Mouse (Mus musculus): Measurements from ENCODE around the gene Stim1. TPM values are rescaled to one million over a fixed set of nuclear protein-coding genes. Genes with fewer than 3 reads are reported as not detected.

Gene Stim1
- polyA plus RNA-seq, 1 experiment, result 37.0 TPM

- WGBS, result 79% methylated on average over 1 of the region's 1 CpGs
Observed at GRCm38 (mm10) chr7:102300761-102301160, 33.2 kb downstream of the Stim1 start.

DNA sequence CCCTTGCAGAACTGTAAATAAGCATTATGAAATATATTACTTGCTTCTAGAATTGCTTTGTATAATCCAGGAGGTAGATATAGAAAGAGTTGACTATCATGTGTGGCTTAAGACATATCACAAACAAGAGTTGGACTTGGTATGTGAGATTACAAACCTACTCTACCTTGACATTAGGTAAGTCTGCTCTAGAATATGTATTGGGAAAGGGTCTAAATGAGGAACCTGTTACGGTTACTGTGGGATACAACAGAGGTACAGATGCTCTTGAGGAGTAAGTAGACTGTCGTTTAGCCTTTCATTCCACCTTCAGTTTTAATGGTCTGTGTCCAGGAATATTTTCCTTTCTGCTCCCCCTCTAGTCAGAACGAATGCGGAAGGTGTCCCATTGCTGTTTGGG, 34.9 kb downstream of the Stim1 start:
- 80% methylated on average over 4 of the region's 4 CpGs for WGBS
- H3K4me1 ChIP-seq (ENCODE audit: control insufficient read depth, insufficient read depth, low read length), result no peaks in the 10 kb centered on the region
- H3K27ac ChIP-seq (ENCODE audit: insufficient read depth, low read depth, low read length), result no peak overlapping the region
- DNase-seq, result no peak
- TF ChIP-seq CTCF (conservative IDR thresholded peaks at IDR 0.05; ENCODE audit: insufficient read depth, insufficient read length, low read depth, low read length), result no peak
- TF ChIP-seq POLR2A (IDR thresholded peaks at IDR 0.05; ENCODE audit: low read depth, low read length), result no peak
- H3K4me3 ChIP-seq (ENCODE audit: insufficient read depth, low read depth, low read length), result no peak overlapping the region
- no peaks in the 10 kb centered on the region for H3K36me3 ChIP-seq (ENCODE audit: control insufficient read depth, insufficient read depth, low read length)
- no peaks in the 10 kb centered on the region for H3K27me3 ChIP-seq (replicated peaks; ENCODE audit: control insufficient read depth, insufficient read depth, low read length)

More at GRCm38 (mm10) chr7:102300761-102301160, 33.2 kb downstream of the Stim1 start:
- Histone ChIP-seq H3K36me3 (ENCODE audit: control insufficient read depth, insufficient read depth, low read length) (no peaks in the 10 kb centered on the region), H3K27me3 (replicated peaks; ENCODE audit: control insufficient read depth, insufficient read depth, low read length) (peaks cover 2% of the 10 kb centered on the region; the same call in 1 of the 2 replicates), H3K4me3 (ENCODE audit: insufficient read depth, low read depth, low read length) (no peak overlapping the region), H3K27ac (ENCODE audit: insufficient read depth, low read depth, low read length) (no peak overlapping the region), H3K4me1 (ENCODE audit: control insufficient read depth, insufficient read depth, low read length) (no peaks in the 10 kb centered on the region)
- no peak for DNase-seq
- TF ChIP-seq POLR2A (IDR thresholded peaks at IDR 0.05; ENCODE audit: low read depth, low read length) (no peak), CTCF (conservative IDR thresholded peaks at IDR 0.05; ENCODE audit: insufficient read depth, insufficient read length, low read depth, low read length) (no peak)

DNA sequence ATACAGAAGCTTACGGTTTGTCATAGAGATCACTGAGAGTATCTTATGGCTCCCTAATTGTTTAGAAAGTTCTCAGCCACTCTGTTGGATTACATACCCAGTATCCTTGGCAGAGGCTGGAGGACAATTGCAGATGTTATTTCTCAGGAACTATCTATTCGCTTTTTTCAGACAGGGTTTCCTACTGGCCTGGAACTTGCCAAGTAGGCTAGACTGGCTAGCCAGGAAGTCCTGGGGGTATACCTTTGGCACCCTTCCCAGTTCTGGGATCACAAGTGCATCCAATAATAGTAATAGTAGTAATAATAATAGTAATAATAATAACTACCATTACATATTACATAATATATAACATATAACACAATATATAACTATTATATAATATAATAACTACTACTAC, 38.0 kb downstream of the Stim1 start:
- TF ChIP-seq CTCF (conservative IDR thresholded peaks at IDR 0.05; ENCODE audit: insufficient read depth, insufficient read length, low read depth, low read length), result no peak
- no peak for TF ChIP-seq POLR2A (IDR thresholded peaks at IDR 0.05; ENCODE audit: low read depth, low read length)
- no peak overlapping the region for H3K27ac ChIP-seq (ENCODE audit: insufficient read depth, low read depth, low read length)
- H3K27me3 ChIP-seq (replicated peaks; ENCODE audit: control insufficient read depth, insufficient read depth, low read length), result no peaks in the 10 kb centered on the region
- WGBS, result 84% methylated on average over 2 of the region's 2 CpGs
- DNase-seq, result peak; percentile 12
- H3K36me3 ChIP-seq (ENCODE audit: control insufficient read depth, insufficient read depth, low read length), result no peaks in the 10 kb centered on the region
- no peak overlapping the region for H3K4me3 ChIP-seq (ENCODE audit: insufficient read depth, low read depth, low read length)
- no peaks in the 10 kb centered on the region for H3K4me1 ChIP-seq (ENCODE audit: control insufficient read depth, insufficient read depth, low read length)

GRCm38 (mm10) chr7:102310266-102310665, 42.7 kb downstream of the Stim1 start:
- no peak for DNase-seq
- H3K4me3 ChIP-seq (ENCODE audit: insufficient read depth, low read depth, low read length), result no peak overlapping the region
- peaks cover 3% of the 10 kb centered on the region; the same call in 1 of the 2 replicates for H3K4me1 ChIP-seq (ENCODE audit: control insufficient read depth, insufficient read depth, low read length)
- no peak for TF ChIP-seq POLR2A (IDR thresholded peaks at IDR 0.05; ENCODE audit: low read depth, low read length)
- no peak for TF ChIP-seq CTCF (conservative IDR thresholded peaks at IDR 0.05; ENCODE audit: insufficient read depth, insufficient read length, low read depth, low read length)
- H3K27ac ChIP-seq (ENCODE audit: insufficient read depth, low read depth, low read length), result no peak overlapping the region
- no peaks in the 10 kb centered on the region for H3K36me3 ChIP-seq (ENCODE audit: control insufficient read depth, insufficient read depth, low read length)
- H3K27me3 ChIP-seq (replicated peaks; ENCODE audit: control insufficient read depth, insufficient read depth, low read length), result no peaks in the 10 kb centered on the region; the same call in 1 of the 2 replicates

DNA sequence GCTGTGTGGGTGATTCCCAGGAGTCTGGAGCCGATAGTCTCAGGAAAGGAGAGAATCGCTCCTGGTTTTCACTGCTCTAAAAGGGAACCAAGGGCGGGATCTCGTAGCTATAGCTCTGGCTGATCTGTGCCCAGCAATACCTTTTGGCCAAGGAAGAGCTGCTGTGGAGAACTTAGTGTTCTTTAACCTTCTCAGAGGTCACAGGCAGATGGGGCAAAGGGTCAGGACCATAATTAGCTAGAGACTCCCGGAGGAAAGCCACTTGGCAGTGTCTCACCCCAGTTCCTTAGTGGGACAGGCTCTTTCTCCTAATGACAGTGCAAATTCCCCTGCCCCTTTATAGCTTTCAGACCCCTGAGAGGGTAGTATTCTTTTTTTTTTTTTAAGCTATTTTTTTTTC, 43.2 kb downstream of the Stim1 start:
- Histone ChIP-seq H3K36me3 (ENCODE audit: control insufficient read depth, insufficient read depth, low read length) (no peaks in the 10 kb centered on the region), H3K27ac (ENCODE audit: insufficient read depth, low read depth, low read length) (no peak overlapping the region), H3K4me1 (ENCODE audit: control insufficient read depth, insufficient read depth, low read length) (peaks cover 3% of the 10 kb centered on the region; the same call in 1 of the 2 replicates), H3K4me3 (ENCODE audit: insufficient read depth, low read depth, low read length) (no peak overlapping the region), H3K27me3 (replicated peaks; ENCODE audit: control insufficient read depth, insufficient read depth, low read length) (no peaks in the 10 kb centered on the region; the same call in 1 of the 2 replicates)
- no peak for TF ChIP-seq POLR2A (IDR thresholded peaks at IDR 0.05; ENCODE audit: low read depth, low read length)
- no peak for TF ChIP-seq CTCF (conservative IDR thresholded peaks at IDR 0.05; ENCODE audit: insufficient read depth, insufficient read length, low read depth, low read length)
- WGBS, result 61% methylated on average over 5 of the region's 5 CpGs
- peak; percentile 24 for DNase-seq

GRCm38 (mm10) chr7:102312840-102313534, 45.4 kb downstream of the Stim1 start:
- DNase-seq, result no peak
- WGBS, result 70% methylated on average over 4 of the region's 4 CpGs

DNA sequence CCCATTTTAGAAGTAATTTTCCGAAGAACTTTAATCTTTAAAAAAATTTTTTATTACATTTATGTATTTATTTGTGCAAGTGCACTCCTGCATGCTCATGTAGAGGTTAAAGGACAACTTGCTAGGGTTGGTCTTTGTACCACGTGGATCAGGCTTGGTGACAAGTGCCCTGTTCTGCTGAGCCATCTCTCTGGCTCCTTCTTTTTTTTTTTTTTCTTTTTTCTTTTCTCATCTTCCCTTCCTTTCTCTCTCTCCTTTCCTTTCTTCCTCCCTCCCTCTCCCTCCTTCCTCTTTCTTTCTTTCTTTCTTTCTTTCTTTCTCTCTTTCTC, 45.9 kb downstream of the Stim1 start:
- H3K36me3 ChIP-seq (ENCODE audit: control insufficient read depth, insufficient read depth, low read length), result no peaks in the 10 kb centered on the region
- H3K4me1 ChIP-seq (ENCODE audit: control insufficient read depth, insufficient read depth, low read length), result peaks cover 3% of the 10 kb centered on the region; the same call in 1 of the 2 replicates
- peak; percentile 23 for DNase-seq
- WGBS, result 54% methylated on average over 2 of the region's 2 CpGs
- H3K27ac ChIP-seq (ENCODE audit: insufficient read depth, low read depth, low read length), result no peak overlapping the region
- TF ChIP-seq POLR2A (IDR thresholded peaks at IDR 0.05; ENCODE audit: low read depth, low read length), result no peak
- TF ChIP-seq CTCF (conservative IDR thresholded peaks at IDR 0.05; ENCODE audit: insufficient read depth, insufficient read length, low read depth, low read length), result no peak
- H3K27me3 ChIP-seq (replicated peaks; ENCODE audit: control insufficient read depth, insufficient read depth, low read length), result no peaks in the 10 kb centered on the region; the same call in 1 of the 2 replicates
- no peak overlapping the region for H3K4me3 ChIP-seq (ENCODE audit: insufficient read depth, low read depth, low read length)

More at GRCm38 (mm10) chr7:102312840-102313534, 45.4 kb downstream of the Stim1 start:
- TF ChIP-seq CTCF (conservative IDR thresholded peaks at IDR 0.05; ENCODE audit: insufficient read depth, insufficient read length, low read depth, low read length) (no peak), POLR2A (IDR thresholded peaks at IDR 0.05; ENCODE audit: low read depth, low read length) (no peak)
- Histone ChIP-seq H3K27ac (ENCODE audit: insufficient read depth, low read depth, low read length) (no peak overlapping the region), H3K36me3 (ENCODE audit: control insufficient read depth, insufficient read depth, low read length) (no peaks in the 10 kb centered on the region), H3K4me1 (ENCODE audit: control insufficient read depth, insufficient read depth, low read length) (peaks cover 3% of the 10 kb centered on the region; the same call in 1 of the 2 replicates), H3K4me3 (ENCODE audit: insufficient read depth, low read depth, low read length) (no peak overlapping the region), H3K27me3 (replicated peaks; ENCODE audit: control insufficient read depth, insufficient read depth, low read length) (no peaks in the 10 kb centered on the region; the same call in 1 of the 2 replicates)
